Mouse (Mus musculus): ENCODE results near the gene Lep. TPM values are rescaled to one million over a fixed set of nuclear protein-coding genes. Genes with fewer than 3 reads are reported as not detected.
A peak's percentile ranks its signal among the peaks of the same experiment; 100 is the strongest.

Gene Lep
- polyA plus RNA-seq, 1 experiment from 2014 or later, result not detected

Small RNA genes within 50 kb of the gene (microRNA-seq; reads per million reads assigned to microRNA genes)
- gene Mir129-1, result 65.1 reads per million, percentile 50 among the genes with 10 or more reads in this experiment

Other genes starting within 250 kb of the Lep start
- gene Lrrc4, start 228.5 kb upstream of the Lep start, polyA plus RNA-seq (2015; fragmentation: Nextera tagmentation; extraction: Ambion mirVana), result 7.0 and 7.6 TPM in 2 replicates
- gene Rbm28, start 104.8 kb downstream of the Lep start, polyA plus RNA-seq (2015; fragmentation: Nextera tagmentation; extraction: Ambion mirVana), result 38.9 and 46.9 TPM in 2 replicates
- 9.8 and 10.7 TPM in 2 replicates for gene Prrt4, start 119.4 kb downstream of the Lep start, polyA plus RNA-seq (2015; fragmentation: Nextera tagmentation; extraction: Ambion mirVana)
- gene Impdh1, start 156.1 kb downstream of the Lep start, polyA plus RNA-seq (2015; fragmentation: Nextera tagmentation; extraction: Ambion mirVana), result 59.3 and 63.4 TPM in 2 replicates
- gene Hilpda, start 212.3 kb downstream of the Lep start, polyA plus RNA-seq (2015; fragmentation: Nextera tagmentation; extraction: Ambion mirVana), result 35.8 and 36.2 TPM in 2 replicates
- gene Fam71f2, start 219.4 kb downstream of the Lep start, polyA plus RNA-seq (2015; fragmentation: Nextera tagmentation; extraction: Ambion mirVana), result 0.40 and 0.86 TPM in 2 replicates